Mouse (Mus musculus) frontal cortex, postnatal 25 days (tissue): ENCODE measurements around the gene Pkd1.

Experiments used
- DNase-seq, 2 experiments: peaks; one replicate each; pipeline ENCODE4 v3.0.0; 2022; ENCODE audit warnings: low spot score in 2 of 2

Pkd1 gene

GRCm38 (mm10) chr17:24644030-24644715 is 94.5 kb downstream of the Pkd1 start:
- DNase-seq, result no peak

DNA sequence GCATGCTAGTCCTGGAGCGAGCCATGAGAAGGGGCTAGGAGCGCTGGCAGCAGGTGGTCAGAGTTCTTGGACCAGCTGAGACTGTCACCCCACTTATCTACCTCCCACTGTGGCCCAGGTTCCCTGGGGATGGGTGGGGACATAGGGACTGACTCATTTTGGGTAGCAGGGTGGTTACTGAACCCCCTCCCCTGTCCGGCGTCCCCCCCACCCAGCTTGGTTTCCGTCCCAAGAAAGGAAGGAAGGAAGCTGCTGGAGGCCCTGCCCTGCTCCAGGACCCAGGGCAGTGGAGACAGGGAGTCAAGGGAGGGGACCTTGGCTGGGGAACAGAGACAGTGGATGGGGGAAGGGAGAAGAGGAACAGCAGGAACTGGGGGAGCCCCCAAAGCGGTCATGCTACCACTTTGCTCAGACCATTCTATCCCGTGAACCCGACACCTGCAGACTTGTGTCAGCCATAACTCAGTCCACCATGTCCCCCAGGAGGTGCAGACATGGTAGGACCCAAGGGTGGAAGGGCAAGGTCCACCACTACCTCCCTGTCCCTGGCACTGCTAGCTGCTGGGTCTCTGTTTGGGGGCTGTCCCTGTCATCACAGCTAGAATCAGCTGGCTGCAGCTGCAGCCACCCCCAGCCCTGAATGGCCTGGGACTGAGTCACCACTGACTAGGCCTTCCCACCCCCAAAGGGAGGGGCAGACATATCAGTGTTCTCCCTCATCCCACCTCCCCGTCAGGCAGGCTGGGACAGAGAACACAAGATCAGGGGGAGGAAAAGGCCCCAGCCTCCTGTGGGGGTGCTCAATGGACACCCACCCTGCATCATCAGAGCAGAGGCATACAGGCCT is 95.5 kb downstream of the Pkd1 start:
- DNase-seq, result no peak

DNA sequence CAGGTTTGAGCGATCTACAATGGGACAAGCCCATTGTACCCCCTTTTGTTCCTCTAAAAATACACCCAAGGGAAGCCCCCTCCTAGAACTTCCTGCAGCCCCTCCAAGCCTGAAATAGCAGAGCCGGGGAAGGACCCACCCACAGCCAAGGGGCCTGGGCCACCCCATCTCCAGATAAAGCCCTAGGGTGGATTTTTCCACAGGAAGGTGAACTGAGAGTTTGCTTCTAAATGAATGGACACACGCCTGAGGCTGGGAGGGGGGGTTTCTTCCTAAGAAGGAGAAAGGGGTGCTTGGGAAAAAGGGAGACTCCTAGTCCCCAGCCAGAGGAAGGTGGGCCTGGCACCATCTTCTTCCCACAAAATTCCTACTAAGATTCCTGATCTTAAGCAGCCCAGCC is 96.3 kb downstream of the Pkd1 start:
- DNase-seq, result no peak
